Mouse (Mus musculus): ENCODE data around the gene Dscaml1. TPM values are rescaled to one million over a fixed set of nuclear protein-coding genes. Genes with fewer than 3 reads are reported as not detected.

Gene Dscaml1
- polyA plus RNA-seq, 1 experiment from 2014 or later = 1.1 TPM

- Histone ChIP-seq H3K4me2 (ENCODE audit: low read depth) (no peak overlapping the region), H3K36me3 (ENCODE audit: control insufficient read depth, insufficient read depth, low read length) (no peaks in the 10 kb centered on the region), H3K4me1 (ENCODE audit: control insufficient read depth, insufficient read depth, low read length) (no peaks in the 10 kb centered on the region), H3K9me3 (ENCODE audit: control insufficient read depth, low read length) (no peaks in the 10 kb centered on the region), H3K9ac (ENCODE audit: low read length) (no peak overlapping the region), H3K27ac (ENCODE audit: low read depth, low read length) (no peak overlapping the region), H3K4me3 (ENCODE audit: low read depth, low read length) (no peak overlapping the region), H3K27me3 (ENCODE audit: control insufficient read depth, insufficient read depth, low read length) (no peaks in the 10 kb centered on the region)
- ATAC-seq (ENCODE audit: insufficient read depth, low FRiP score, low TSS enrichment) (no peak), DNase-seq (ENCODE audit: low spot score) (no peak)
- WGBS = 74% methylated on average over 5 of the region's 5 CpGs
Measured at GRCm38 (mm10) chr9:45598117-45598516, 171.7 kb downstream of the Dscaml1 start.

GRCm38 (mm10) chr9:45599377-45599776, 172.9 kb downstream of the Dscaml1 start:
- Histone ChIP-seq H3K4me2 (ENCODE audit: low read depth) (no peak overlapping the region), H3K4me1 (ENCODE audit: control insufficient read depth, insufficient read depth, low read length) (no peaks in the 10 kb centered on the region), H3K36me3 (ENCODE audit: control insufficient read depth, insufficient read depth, low read length) (no peaks in the 10 kb centered on the region), H3K4me3 (ENCODE audit: low read depth, low read length) (no peak overlapping the region), H3K27ac (ENCODE audit: low read depth, low read length) (no peak overlapping the region), H3K9me3 (ENCODE audit: control insufficient read depth, low read length) (no peaks in the 10 kb centered on the region), H3K9ac (ENCODE audit: low read length) (no peak overlapping the region), H3K27me3 (ENCODE audit: control insufficient read depth, insufficient read depth, low read length) (no peaks in the 10 kb centered on the region)
- DNase-seq (ENCODE audit: low spot score) (no peak), ATAC-seq (ENCODE audit: insufficient read depth, low FRiP score, low TSS enrichment) (no peak)
- 53% methylated on average over 4 of the region's 4 CpGs for WGBS

DNA sequence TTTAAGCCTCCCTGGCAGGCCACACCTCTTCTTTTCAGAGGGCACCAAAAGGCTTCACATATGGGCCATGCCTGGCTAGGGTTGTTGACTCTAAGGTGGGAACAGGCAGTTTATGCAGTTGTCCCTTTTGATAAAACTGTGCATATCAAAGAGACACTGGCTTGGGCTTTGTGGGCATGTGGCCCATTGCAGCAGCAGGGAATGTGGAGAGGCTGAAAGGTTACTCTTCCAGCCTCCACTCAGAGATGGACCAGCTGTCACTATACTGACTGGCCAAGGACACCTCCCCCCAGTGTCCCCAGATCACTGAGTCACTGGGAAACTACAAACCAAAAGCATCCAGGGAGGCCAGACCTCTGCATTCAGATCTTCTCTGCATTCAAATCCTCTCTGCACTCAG, 180.9 kb downstream of the Dscaml1 start:
- no peak overlapping the region for H3K9ac ChIP-seq (ENCODE audit: low read length)
- H3K4me1 ChIP-seq (ENCODE audit: control insufficient read depth, insufficient read depth, low read length) = peaks cover 7% of the 10 kb centered on the region; the same call in 1 of the 2 replicates
- no peak overlapping the region for H3K4me3 ChIP-seq (ENCODE audit: low read depth, low read length)
- DNase-seq (ENCODE audit: low spot score) = no peak
- H3K4me2 ChIP-seq (ENCODE audit: low read depth) = no peak overlapping the region
- H3K9me3 ChIP-seq (ENCODE audit: control insufficient read depth, low read length) = no peaks in the 10 kb centered on the region
- H3K27ac ChIP-seq (ENCODE audit: low read depth, low read length) = no peak overlapping the region
- H3K27me3 ChIP-seq (ENCODE audit: control insufficient read depth, insufficient read depth, low read length) = no peaks in the 10 kb centered on the region
- no peak for ATAC-seq (ENCODE audit: insufficient read depth, low FRiP score, low TSS enrichment)
- H3K36me3 ChIP-seq (ENCODE audit: control insufficient read depth, insufficient read depth, low read length) = no peaks in the 10 kb centered on the region

DNA sequence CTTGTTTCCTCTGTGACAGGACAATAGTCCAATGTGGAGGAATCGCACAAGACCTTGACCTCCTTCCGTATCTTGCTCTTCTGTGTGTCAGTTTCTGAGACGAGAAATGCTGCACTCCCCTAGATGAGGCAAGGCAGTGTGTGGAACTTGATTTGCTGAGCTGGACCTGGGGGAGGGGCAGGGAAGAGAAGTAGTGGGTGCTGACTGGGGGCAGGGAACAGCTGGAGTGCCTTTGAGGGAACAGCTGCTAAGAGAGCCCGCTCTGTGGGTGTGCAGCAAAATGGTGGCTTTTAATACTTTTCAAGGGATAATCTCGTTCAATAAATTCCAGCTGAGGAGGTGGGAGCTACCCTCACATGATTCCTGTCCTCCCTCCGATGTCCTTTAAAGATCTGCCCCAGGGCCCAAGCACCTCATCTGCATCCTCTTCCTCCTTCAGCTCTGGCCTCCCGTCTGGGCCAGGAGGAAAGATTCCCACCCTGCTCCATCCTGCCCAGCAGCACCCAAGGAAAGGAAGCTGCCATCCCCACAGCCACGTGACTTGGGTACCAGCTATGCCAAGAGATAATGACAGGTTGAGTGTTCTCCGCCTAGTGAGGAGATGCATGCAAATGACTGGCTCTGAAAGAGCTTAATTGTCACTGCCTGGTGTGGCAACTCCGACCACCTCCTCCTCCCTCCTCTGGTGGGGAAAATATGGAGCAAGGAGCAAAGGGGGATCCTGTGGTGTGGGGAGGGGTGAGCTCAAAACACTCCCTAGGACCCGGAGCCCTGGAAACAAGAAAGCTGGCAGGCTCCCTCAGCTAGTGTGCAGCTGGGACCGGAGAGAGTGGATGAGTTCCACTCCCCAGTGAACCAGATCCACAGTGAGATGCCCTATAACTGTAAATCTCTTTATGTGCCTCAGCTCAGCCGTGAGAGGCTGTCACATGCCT, 181.9 kb downstream of the Dscaml1 start:
- Histone ChIP-seq H3K27ac (ENCODE audit: low read depth, low read length) (no peak overlapping the region), H3K9ac (ENCODE audit: low read length) (no peak overlapping the region), H3K4me2 (ENCODE audit: low read depth) (no peak overlapping the region), H3K9me3 (ENCODE audit: control insufficient read depth, low read length) (no peaks in the 10 kb centered on the region), H3K27me3 (ENCODE audit: control insufficient read depth, insufficient read depth, low read length) (no peaks in the 10 kb centered on the region), H3K4me1 (ENCODE audit: control insufficient read depth, insufficient read depth, low read length) (peaks cover 7% of the 10 kb centered on the region; the same call in 1 of the 2 replicates), H3K36me3 (ENCODE audit: control insufficient read depth, insufficient read depth, low read length) (no peaks in the 10 kb centered on the region), H3K4me3 (ENCODE audit: low read depth, low read length) (no peak overlapping the region)
- 33% methylated on average over 13 of the region's 13 CpGs for WGBS
- no peak for ATAC-seq (ENCODE audit: insufficient read depth, low FRiP score, low TSS enrichment)
- no peak for DNase-seq (ENCODE audit: low spot score)

- no peaks in the 10 kb centered on the region for H3K36me3 ChIP-seq (ENCODE audit: control insufficient read depth, insufficient read depth, low read length)
- H3K4me3 ChIP-seq (ENCODE audit: low read depth, low read length) = no peak overlapping the region
- H3K9me3 ChIP-seq (ENCODE audit: control insufficient read depth, low read length) = no peaks in the 10 kb centered on the region
- H3K4me1 ChIP-seq (ENCODE audit: control insufficient read depth, insufficient read depth, low read length) = peaks cover 7% of the 10 kb centered on the region; the same call in 1 of the 2 replicates
- ATAC-seq (ENCODE audit: insufficient read depth, low FRiP score, low TSS enrichment) = no peak
- DNase-seq (ENCODE audit: low spot score) = no peak
- H3K27me3 ChIP-seq (ENCODE audit: control insufficient read depth, insufficient read depth, low read length) = no peaks in the 10 kb centered on the region
- no peak overlapping the region for H3K27ac ChIP-seq (ENCODE audit: low read depth, low read length)
- no peak overlapping the region for H3K4me2 ChIP-seq (ENCODE audit: low read depth)
- WGBS = 85% methylated on average over 11 of the region's 11 CpGs
- no peak overlapping the region for H3K9ac ChIP-seq (ENCODE audit: low read length)
Measured at GRCm38 (mm10) chr9:45610336-45611060, 184.1 kb downstream of the Dscaml1 start.

GRCm38 (mm10) chr9:45614616-45615015, 188.2 kb downstream of the Dscaml1 start:
- Histone ChIP-seq H3K36me3 (ENCODE audit: control insufficient read depth, insufficient read depth, low read length) (no peaks in the 10 kb centered on the region), H3K4me3 (ENCODE audit: low read depth, low read length) (no peak overlapping the region), H3K27ac (ENCODE audit: low read depth, low read length) (no peak overlapping the region), H3K4me1 (ENCODE audit: control insufficient read depth, insufficient read depth, low read length) (no peaks in the 10 kb centered on the region), H3K9me3 (ENCODE audit: control insufficient read depth, low read length) (no peaks in the 10 kb centered on the region), H3K4me2 (ENCODE audit: low read depth) (no peak overlapping the region), H3K9ac (ENCODE audit: low read length) (no peak overlapping the region), H3K27me3 (ENCODE audit: control insufficient read depth, insufficient read depth, low read length) (no peaks in the 10 kb centered on the region)
- ATAC-seq (ENCODE audit: insufficient read depth, low FRiP score, low TSS enrichment) (no peak), DNase-seq (ENCODE audit: low spot score) (no peak)
- WGBS = 85% methylated on average over 1 of the region's 1 CpGs

DNA sequence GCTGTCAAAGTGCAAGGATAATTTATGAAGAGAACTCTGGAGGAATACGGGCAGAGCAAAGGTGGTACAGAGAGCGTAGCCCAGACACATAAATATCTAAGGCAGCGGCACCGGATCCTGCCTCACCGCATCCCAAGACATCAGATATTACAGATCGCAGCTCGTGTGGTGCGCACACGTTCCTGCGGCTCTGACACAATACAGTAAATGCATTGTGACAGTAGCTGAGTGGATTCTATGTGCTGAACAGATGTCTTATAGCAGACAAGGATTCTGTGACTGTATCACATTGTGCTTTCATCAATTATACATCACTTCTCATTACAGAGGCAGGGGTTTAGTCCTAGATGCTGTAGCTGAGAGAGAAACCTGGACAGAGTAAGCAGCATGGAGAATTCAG, 191.5 kb downstream of the Dscaml1 start:
- no peaks in the 10 kb centered on the region for H3K9me3 ChIP-seq (ENCODE audit: control insufficient read depth, low read length)
- no peaks in the 10 kb centered on the region for H3K36me3 ChIP-seq (ENCODE audit: control insufficient read depth, insufficient read depth, low read length)
- ATAC-seq (ENCODE audit: insufficient read depth, low FRiP score, low TSS enrichment) (no peak), DNase-seq (ENCODE audit: low spot score) (no peak)
- 82% methylated on average over 10 of the region's 10 CpGs for WGBS
- no peak overlapping the region for H3K4me2 ChIP-seq (ENCODE audit: low read depth)
- no peak overlapping the region for H3K27ac ChIP-seq (ENCODE audit: low read depth, low read length)
- H3K4me3 ChIP-seq (ENCODE audit: low read depth, low read length) = no peak overlapping the region
- no peaks in the 10 kb centered on the region for H3K4me1 ChIP-seq (ENCODE audit: control insufficient read depth, insufficient read depth, low read length)
- H3K27me3 ChIP-seq (ENCODE audit: control insufficient read depth, insufficient read depth, low read length) = no peaks in the 10 kb centered on the region
- H3K9ac ChIP-seq (ENCODE audit: low read length) = no peak overlapping the region

DNA sequence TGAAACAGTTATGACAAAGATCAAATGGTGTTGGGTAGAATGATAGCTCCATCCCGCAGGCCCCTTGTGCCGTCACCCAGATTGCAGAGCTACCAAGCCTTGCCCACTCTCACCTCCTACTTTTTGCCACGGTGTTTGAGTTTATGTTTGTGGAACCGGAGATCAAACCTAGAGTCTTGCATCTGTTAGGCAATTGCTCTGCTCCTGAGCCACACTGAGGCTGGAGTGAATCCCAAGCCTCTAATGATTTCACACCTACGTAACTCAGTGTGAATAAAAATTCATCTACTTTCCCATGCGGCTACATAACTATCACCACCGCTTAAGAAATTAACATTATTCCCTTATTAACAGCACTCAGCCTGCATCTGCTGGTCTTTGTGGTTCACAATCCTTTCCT, 192.0 kb downstream of the Dscaml1 start:
- Histone ChIP-seq H3K9ac (ENCODE audit: low read length) (no peak overlapping the region), H3K36me3 (ENCODE audit: control insufficient read depth, insufficient read depth, low read length) (no peaks in the 10 kb centered on the region), H3K9me3 (ENCODE audit: control insufficient read depth, low read length) (no peaks in the 10 kb centered on the region), H3K27me3 (ENCODE audit: control insufficient read depth, insufficient read depth, low read length) (no peaks in the 10 kb centered on the region), H3K4me2 (ENCODE audit: low read depth) (no peak overlapping the region), H3K4me3 (ENCODE audit: low read depth, low read length) (no peak overlapping the region), H3K27ac (ENCODE audit: low read depth, low read length) (no peak overlapping the region), H3K4me1 (ENCODE audit: control insufficient read depth, insufficient read depth, low read length) (no peaks in the 10 kb centered on the region)
- WGBS = 87% methylated on average over 7 of the region's 7 CpGs
- DNase-seq (ENCODE audit: low spot score) (no peak), ATAC-seq (ENCODE audit: insufficient read depth, low FRiP score, low TSS enrichment) (no peak)

Data from neural tube, embryonic 11.5 days (tissue).